Mouse (Mus musculus) intestine, embryonic 14.5 days (tissue): ENCODE measurements around the gene Habp2. TPM values are rescaled to one million over a fixed set of nuclear protein-coding genes. Genes with fewer than 3 reads are reported as not detected.

Experiments
- ATAC-seq: fragments of 200-750 bp; cut with Nextera tagmentation; replicated peaks from 2 replicates; pipeline ENCODE4 v1.8.0; 2017; ENCODE audit warnings: low read depth, moderate number of reproducible peaks, moderate TSS enrichment, moderate library complexity; ENCODE audit not compliant: low FRiP score, low TSS enrichment
- DNase-seq: peaks from one replicate; pipeline ENCODE4 v3.0.0-alpha.2; 2018; ENCODE audit warnings: low spot score
- H3K27ac ChIP-seq: fragments of 300-500 bp; sonication (generic); 2 replicates; pipeline ENCODE4 v1.5.1; 2014; ENCODE audit warnings: low read depth, mild to moderate bottlenecking, control low read depth
- H3K27me3 ChIP-seq: fragments of 300-500 bp; sonication (generic); replicated peaks from 2 replicates; pipeline ENCODE4 v1.6.1; 2014; ENCODE audit warnings: low read length, control low read depth; ENCODE audit not compliant: control insufficient read depth, insufficient read depth
- H3K36me3 ChIP-seq: fragments of 300-500 bp; sonication (generic); 2 replicates; pipeline ENCODE4 v1.6.1; 2014; ENCODE audit warnings: low read length, control low read depth; ENCODE audit not compliant: control insufficient read depth, insufficient read depth
- H3K4me1 ChIP-seq: fragments of 300-500 bp; sonication (generic); replicated peaks from 2 replicates; pipeline ENCODE4 v1.6.1; 2014; ENCODE audit warnings: low read length, control low read depth, mixed read lengths; ENCODE audit not compliant: control insufficient read depth, insufficient read depth
- H3K4me2 ChIP-seq: fragments of 300-500 bp; sonication (generic); 2 replicates; pipeline ENCODE4 v1.6.1; 2014; ENCODE audit warnings: low read length
- H3K4me3 ChIP-seq: fragments of 300-500 bp; sonication (generic); 2 replicates; pipeline ENCODE4 v1.5.1; 2014; ENCODE audit warnings: low read depth, low read length, control low read depth, mixed read lengths
- H3K9ac ChIP-seq: fragments of 300-500 bp; sonication (generic); 2 replicates; pipeline ENCODE4 v1.6.1; 2014; ENCODE audit warnings: mild to moderate bottlenecking, low read length
- H3K9me3 ChIP-seq: fragments of 300-500 bp; sonication (generic); 2 replicates; pipeline ENCODE4 v1.6.1; 2016; ENCODE audit warnings: low read length, control low read depth; ENCODE audit not compliant: control insufficient read depth
- WGBS: fragments of 180-500 bp; shearing (Covaris S2); extraction: QIAGEN DNeasy Blood & Tissue Kit; methylation state at CpG from one replicate; pipeline ENCODE4 v1.1.7; 2014; 5-methylcytosine and 5-hydroxymethylcytosine counted together
- polyA plus RNA-seq: library from polyadenylated mRNA; unstranded; fragments of >200 nt; fragmentation: Nextera tagmentation; extraction: Ambion mirVana; gene quantifications from 2 replicates; pipeline ENCODE4 v1.2.1, GENCODE M21; 2014

Gene Habp2
- polyA plus RNA-seq, 1 experiment from 2014 or later = 26.7 TPM

DNA sequence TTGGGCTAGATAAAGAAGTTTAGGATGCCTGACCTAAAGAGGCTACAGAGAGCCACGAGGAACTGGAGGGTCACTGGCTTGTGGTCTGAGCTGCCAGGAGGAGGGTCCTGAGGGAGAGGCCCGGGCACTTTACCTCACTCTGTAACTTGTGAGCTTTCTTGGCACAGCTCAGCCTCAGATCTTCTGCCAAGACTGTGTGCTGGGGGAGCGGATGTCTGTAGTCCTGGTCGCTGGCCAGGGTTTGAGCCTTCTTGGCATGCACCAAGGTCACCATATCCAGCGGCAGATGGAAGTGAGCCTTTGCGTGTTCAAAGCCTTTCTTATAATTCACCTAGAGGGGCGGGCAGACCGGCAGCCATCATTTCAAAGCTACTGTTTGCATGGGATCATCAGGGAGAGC lies 55.1 kb downstream of the Habp2 start:
- H3K27ac ChIP-seq = no peak overlapping the region
- DNase-seq (no peak), ATAC-seq (no peak)
- H3K9me3 ChIP-seq = no peaks in the 10 kb centered on the region
- no peaks in the 10 kb centered on the region for H3K4me1 ChIP-seq
- no peak overlapping the region for H3K9ac ChIP-seq
- no peak overlapping the region for H3K4me3 ChIP-seq
- no peak overlapping the region for H3K4me2 ChIP-seq
- 82% methylated on average over 8 of the region's 8 CpGs for WGBS
- no peaks in the 10 kb centered on the region for H3K27me3 ChIP-seq
- no peaks in the 10 kb centered on the region for H3K36me3 ChIP-seq

DNA sequence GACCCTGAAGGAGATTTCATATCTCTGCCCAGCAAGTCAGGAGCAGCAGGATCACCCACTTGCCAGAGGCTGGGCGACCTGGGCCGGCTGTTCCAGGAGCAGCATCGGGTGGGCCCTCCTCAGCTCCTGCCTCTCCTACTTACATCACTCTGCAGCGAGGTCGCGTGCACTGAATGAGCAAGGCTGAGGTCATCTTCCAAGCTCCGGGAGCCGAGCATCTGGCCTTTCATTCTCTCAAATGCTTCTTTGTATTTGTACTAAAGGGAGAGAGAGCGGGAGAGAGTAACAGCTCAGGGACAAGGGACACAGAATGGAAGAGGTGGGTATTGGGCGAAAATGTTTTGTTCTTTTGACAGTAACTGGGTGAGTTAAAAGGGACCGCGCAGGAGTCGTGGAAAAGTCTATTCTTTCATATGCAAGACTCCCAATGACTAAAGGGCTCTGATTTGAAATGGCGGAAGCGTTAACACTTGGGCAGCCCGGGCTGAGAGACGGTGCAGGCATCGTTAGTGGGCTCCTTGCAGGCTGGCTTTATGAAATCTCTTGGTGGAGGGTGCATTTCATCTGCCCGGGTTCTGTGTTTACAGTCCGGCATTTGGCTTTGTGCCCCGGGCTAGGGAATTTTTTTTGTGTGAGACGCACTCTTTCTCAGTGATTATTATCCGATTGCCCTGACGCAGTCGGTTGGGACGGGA lies 57.1 kb downstream of the Habp2 start:
- DNase-seq = no peak
- H3K9me3 ChIP-seq = no peaks in the 10 kb centered on the region
- H3K36me3 ChIP-seq = no peaks in the 10 kb centered on the region
- H3K4me1 ChIP-seq = no peaks in the 10 kb centered on the region
- no peak overlapping the region for H3K4me3 ChIP-seq
- no peak overlapping the region for H3K4me2 ChIP-seq
- H3K9ac ChIP-seq = no peak overlapping the region
- H3K27me3 ChIP-seq = no peaks in the 10 kb centered on the region
- WGBS = 67% methylated on average over 26 of the region's 26 CpGs
- ATAC-seq = no peak
- no peak overlapping the region for H3K27ac ChIP-seq

DNA sequence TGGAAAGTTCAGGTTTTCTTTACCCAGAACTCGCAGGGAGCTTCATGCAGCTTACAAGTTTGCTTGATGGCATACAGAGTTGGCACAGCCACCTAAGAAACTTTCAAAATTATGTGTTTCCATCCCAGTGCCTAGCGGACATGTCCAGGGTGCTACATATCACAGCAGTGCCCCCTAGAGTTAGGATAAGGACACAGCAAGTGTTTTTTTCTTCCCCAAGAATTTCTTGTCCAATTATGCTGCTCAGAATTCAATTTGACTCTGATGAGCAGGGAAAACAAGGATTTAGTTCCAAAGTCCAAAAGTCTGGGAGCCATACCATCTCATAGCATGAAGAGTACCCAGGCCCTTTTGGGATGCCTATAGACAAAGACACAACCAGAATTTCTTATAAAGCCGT lies 59.1 kb downstream of the Habp2 start:
- H3K9me3 ChIP-seq = no peaks in the 10 kb centered on the region
- H3K4me2 ChIP-seq = no peak overlapping the region
- 80% methylated on average over 3 of the region's 3 CpGs for WGBS
- H3K36me3 ChIP-seq = no peaks in the 10 kb centered on the region
- H3K4me1 ChIP-seq = no peaks in the 10 kb centered on the region
- no peak overlapping the region for H3K4me3 ChIP-seq
- no peaks in the 10 kb centered on the region for H3K27me3 ChIP-seq
- no peak overlapping the region for H3K9ac ChIP-seq
- ATAC-seq = no peak
- no peak overlapping the region for H3K27ac ChIP-seq
- no peak for DNase-seq

DNA sequence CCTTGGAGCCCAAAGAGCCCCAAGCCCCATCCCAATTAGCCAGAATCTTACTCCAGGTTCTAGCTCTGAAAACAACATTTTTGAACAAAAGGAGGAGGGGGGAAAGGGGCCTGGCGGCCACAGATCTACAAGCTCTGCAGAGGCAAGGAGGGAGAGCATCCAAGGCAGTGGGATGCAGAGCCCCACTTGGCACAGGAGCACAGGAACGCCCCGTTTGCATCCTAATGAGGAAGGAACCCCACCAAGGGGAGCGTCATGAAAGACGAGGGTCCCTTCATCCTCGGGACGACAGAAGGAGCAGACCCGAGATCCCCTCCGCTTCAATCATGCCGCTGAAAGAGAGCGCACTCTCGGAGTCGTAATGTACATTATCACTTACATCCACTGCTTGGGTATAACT lies 59.8 kb downstream of the Habp2 start:
- no peak overlapping the region for H3K4me3 ChIP-seq
- no peak overlapping the region for H3K9ac ChIP-seq
- H3K36me3 ChIP-seq = no peaks in the 10 kb centered on the region
- H3K9me3 ChIP-seq = no peaks in the 10 kb centered on the region
- no peak overlapping the region for H3K4me2 ChIP-seq
- H3K27me3 ChIP-seq = no peaks in the 10 kb centered on the region
- ATAC-seq = no peak
- no peak for DNase-seq
- WGBS = 48% methylated on average over 13 of the region's 13 CpGs
- H3K4me1 ChIP-seq = no peaks in the 10 kb centered on the region
- H3K27ac ChIP-seq = no peak overlapping the region

DNA sequence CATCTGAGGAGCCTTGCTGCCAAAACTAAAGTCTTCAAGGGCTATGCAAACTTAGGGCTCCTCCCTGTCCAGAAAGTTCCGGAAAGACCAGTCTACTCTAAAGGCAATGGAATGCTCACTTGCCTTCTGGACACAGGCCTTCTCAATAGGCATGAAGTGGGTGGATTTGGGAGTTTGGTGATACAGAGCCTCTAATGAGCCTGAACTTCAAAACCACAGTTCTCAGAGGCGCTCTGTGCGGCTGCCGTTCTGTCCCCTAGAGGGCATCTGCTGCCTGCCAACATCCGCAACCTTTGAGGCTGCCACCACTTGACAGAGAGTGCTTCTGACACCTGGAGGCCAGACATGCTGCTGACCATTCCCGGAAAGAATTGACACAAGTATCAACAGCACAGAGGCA lies 62.4 kb downstream of the Habp2 start:
- peaks cover 4% of the 10 kb centered on the region; the same call in 1 of the 2 replicates for H3K9me3 ChIP-seq
- ATAC-seq = no peak
- WGBS = 27% methylated on average over 6 of the region's 6 CpGs

DNA sequence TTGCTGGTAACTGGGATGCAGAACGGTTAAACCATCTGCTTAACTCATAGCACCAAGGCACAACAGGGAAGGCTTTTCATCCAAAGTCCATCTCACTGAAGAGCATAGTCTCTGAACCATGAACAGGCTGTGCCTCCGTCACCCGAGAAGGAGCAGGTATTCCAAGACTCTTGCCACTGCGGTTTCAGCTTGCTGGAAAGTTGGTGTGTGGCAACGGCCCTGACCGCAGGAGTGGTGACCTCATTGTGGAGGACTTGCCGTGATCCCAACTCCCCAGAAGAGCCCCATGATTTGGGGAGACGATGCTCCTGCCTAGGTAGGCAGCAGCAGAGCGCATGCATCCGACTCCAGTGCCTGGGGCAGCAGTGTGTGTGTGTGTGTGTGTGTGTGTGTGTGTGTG lies 66.8 kb downstream of the Habp2 start:
- ATAC-seq = no peak
- H3K27me3 ChIP-seq = no peaks in the 10 kb centered on the region
- no peak overlapping the region for H3K27ac ChIP-seq
- 81% methylated on average over 10 of the region's 10 CpGs for WGBS
- H3K9ac ChIP-seq = no peak overlapping the region
- no peaks in the 10 kb centered on the region for H3K36me3 ChIP-seq
- H3K4me3 ChIP-seq = no peak overlapping the region
- no peak overlapping the region for H3K4me2 ChIP-seq
- H3K4me1 ChIP-seq = no peaks in the 10 kb centered on the region
- DNase-seq = no peak
- peaks cover 4% of the 10 kb centered on the region; the same call in 1 of the 2 replicates for H3K9me3 ChIP-seq

More for the DNA sequence above, 62.4 kb downstream of the Habp2 start:
- H3K9ac ChIP-seq = no peak overlapping the region
- H3K36me3 ChIP-seq = no peaks in the 10 kb centered on the region
- no peaks in the 10 kb centered on the region for H3K27me3 ChIP-seq
- no peak for DNase-seq
- no peak overlapping the region for H3K4me2 ChIP-seq
- no peak overlapping the region for H3K4me3 ChIP-seq
- no peaks in the 10 kb centered on the region for H3K4me1 ChIP-seq
- no peak overlapping the region for H3K27ac ChIP-seq

DNA sequence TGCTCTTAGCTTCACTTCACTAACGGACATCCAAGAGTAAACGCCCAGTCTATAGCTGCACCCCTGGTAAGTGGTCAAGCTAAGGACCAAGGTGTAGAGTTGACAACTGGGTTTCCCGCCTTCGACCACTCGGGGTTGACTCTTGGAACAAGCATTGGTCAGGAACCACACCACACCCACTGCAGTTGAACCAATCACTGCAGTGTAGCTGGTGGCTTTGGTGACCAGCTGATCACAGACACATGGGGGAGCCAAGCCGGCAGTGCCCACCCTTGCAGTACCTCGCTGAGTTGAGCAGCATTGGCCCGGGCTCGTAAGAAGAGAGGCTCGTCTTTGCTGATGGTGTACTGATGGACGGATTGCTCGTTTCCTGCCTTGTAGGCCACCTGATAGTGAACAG lies 68.3 kb downstream of the Habp2 start:
- Histone ChIP-seq H3K36me3 (no peaks in the 10 kb centered on the region), H3K4me2 (no peak overlapping the region), H3K9ac (no peak overlapping the region), H3K9me3 (peaks cover 4% of the 10 kb centered on the region; the same call in 1 of the 2 replicates), H3K27ac (no peak overlapping the region), H3K27me3 (no peaks in the 10 kb centered on the region), H3K4me1 (no peaks in the 10 kb centered on the region), H3K4me3 (no peak overlapping the region)
- no peak for DNase-seq
- ATAC-seq = no peak
- WGBS = 88% methylated on average over 12 of the region's 12 CpGs

DNA sequence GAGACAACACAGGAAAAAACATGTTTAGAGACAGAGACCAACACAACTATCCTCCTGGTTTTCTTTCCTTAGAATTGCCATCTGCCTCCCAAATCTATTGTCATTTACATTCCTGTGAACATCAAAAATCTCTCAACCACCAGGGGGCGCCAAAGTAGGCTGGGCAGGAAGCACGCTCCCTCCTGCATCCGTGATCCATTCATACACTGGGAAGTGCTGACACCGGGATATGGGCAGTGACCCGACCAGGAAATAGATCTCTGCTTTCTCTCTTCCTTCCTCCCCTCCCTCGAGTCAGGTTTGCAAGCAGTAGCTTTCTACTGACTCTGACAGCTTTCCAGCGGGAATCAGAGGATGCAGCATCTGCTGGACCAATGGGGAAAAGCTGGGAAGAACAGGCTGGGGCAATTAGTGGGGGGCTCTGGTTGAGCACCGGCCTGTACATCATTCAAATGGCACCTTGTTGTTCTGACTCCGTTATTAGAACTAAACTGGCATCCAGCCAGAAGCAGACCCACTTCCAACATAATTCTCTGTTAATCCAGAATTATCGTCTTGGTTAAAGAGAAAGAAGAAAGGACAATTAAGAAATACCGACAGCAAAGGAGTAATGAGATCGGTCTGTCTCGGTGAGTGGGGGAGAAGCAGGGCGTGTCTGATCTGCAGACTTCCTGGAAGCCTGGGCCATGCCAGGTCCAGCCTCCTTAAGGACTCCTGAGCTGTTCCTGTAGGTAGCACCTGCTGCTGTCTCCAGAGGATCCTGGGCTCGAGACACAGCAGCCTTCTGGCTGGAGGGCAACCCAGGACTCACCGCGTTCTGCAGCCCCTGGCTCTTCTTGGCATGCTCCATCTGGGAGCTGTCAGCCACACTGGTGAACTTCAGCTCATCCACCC lies 69.8 kb downstream of the Habp2 start:
- Histone ChIP-seq H3K36me3 (no peaks in the 10 kb centered on the region), H3K27me3 (no peaks in the 10 kb centered on the region), H3K9me3 (peaks cover 4% of the 10 kb centered on the region; the same call in 1 of the 2 replicates), H3K4me2 (peak overlapping the region; percentile 33), H3K4me1 (no peaks in the 10 kb centered on the region), H3K4me3 (no peak overlapping the region), H3K27ac (no peak overlapping the region), H3K9ac (0 out of 2 replicates have a peak overlapping the region, but pooled peaks have one; percentile 3)
- peak; percentile 91 for DNase-seq
- 26% methylated on average over 17 of the region's 17 CpGs for WGBS
- peak; percentile 66; the same call in 1 of the 2 replicates for ATAC-seq
